Mouse (Mus musculus): ENCODE data around the gene Mrps30. TPM values are rescaled to one million over a fixed set of nuclear protein-coding genes. Genes with fewer than 3 reads are reported as not detected.

The Mrps30 gene
- polyA plus RNA-seq, 1 experiment from 2014 or later = 37.6 TPM

Other genes with a start within 250 kb of the Mrps30 start
- 0.69 and 0.94 TPM in 2 replicates for gene B430218F22Rik, start 622 bp downstream of the Mrps30 start, polyA plus RNA-seq (2014; fragmentation: Nextera tagmentation; extraction: Ambion mirVana)

All from forebrain, embryonic 11.5 days (tissue).